Mouse (Mus musculus) heart, adult 2 months (tissue): ENCODE results near the gene Mtch1. TPM values are rescaled to one million over a fixed set of nuclear protein-coding genes. Genes with fewer than 3 reads are reported as not detected.

Experiments
- DNase-seq, 2 experiments: peaks; one replicate each; pipeline ENCODE4 v3.0.0; 2021
- H3K27ac ChIP-seq: fragments of 200-600 bp; 2 replicates; pipeline ENCODE4 v1.8.1; 2022
- H3K27me3 ChIP-seq: fragments of 200-500 bp; 2 replicates; pipeline ENCODE4 v1.6.1; 2012; ENCODE audit warnings: mild to moderate bottlenecking, low read length, inconsistent platforms, mixed read lengths; ENCODE audit not compliant: control insufficient read depth, insufficient read depth
- H3K36me3 ChIP-seq: fragments of 200-500 bp; 2 replicates; pipeline ENCODE4 v1.6.1; 2012; ENCODE audit warnings: low read length, inconsistent platforms; ENCODE audit not compliant: control insufficient read depth, insufficient read depth
- H3K4me1 ChIP-seq: fragments of 200-500 bp; 2 replicates; pipeline ENCODE4 v1.6.1; 2011; ENCODE audit warnings: low read length; ENCODE audit not compliant: control insufficient read depth, insufficient read depth
- H3K4me3 ChIP-seq: fragments of 200-600 bp; 2 replicates; pipeline ENCODE4 v1.8.1; 2022
- H3K79me2 ChIP-seq: fragments of 200-500 bp; replicated peaks from 2 replicates; pipeline ENCODE4 v1.6.1; 2012; ENCODE audit warnings: mild to moderate bottlenecking, inconsistent platforms, low read length, moderate library complexity, mixed read lengths; ENCODE audit not compliant: control insufficient read depth, insufficient read depth
- H3K9ac ChIP-seq: fragments of 200-500 bp; 2 replicates; pipeline ENCODE4 v1.6.1; 2012; ENCODE audit warnings: low read depth, mild to moderate bottlenecking, control low read depth, inconsistent platforms, low read length, mixed read lengths
- CTCF ChIP-seq: fragments of 200-600 bp; IDR thresholded peaks from 2 replicates; pipeline ENCODE4 v1.8.1; 2022; ENCODE audit warnings: antibody characterized with exemption, mild to moderate bottlenecking, moderate library complexity
- EP300 ChIP-seq: fragments of 200-500 bp; IDR thresholded peaks from 2 replicates; pipeline ENCODE4 v1.6.1; 2011; ENCODE audit warnings: low read depth, low read length, control low read depth; ENCODE audit not compliant: insufficient read depth
- POLR2A ChIP-seq: fragments of 200-500 bp; IDR thresholded peaks from 2 replicates; pipeline ENCODE4 v1.6.1; 2011; ENCODE audit warnings: mild to moderate bottlenecking, low read depth, low read length, control low read depth; ENCODE audit not compliant: insufficient read depth
- WGBS: fragments of 180-500 bp; shearing (Covaris S2); methylation state at CpG from one replicate; pipeline ENCODE4 v1.1.7; 2018; 5-methylcytosine and 5-hydroxymethylcytosine counted together
- intact Hi-C: fragments of 180-260 bp; cut with DNase I; formaldehyde crosslinking; loops from one replicate; pipeline ENCODE4 v1.15.1; 2025
- polyA plus RNA-seq: library from polyadenylated mRNA; depleted of rRNA; stranded (reverse); fragments of >200 nt; gene quantifications from 2 replicates; pipeline ENCODE4 v1.2.3, GENCODE M21; 2012
- total RNA-seq, 2 experiments: library from RNA; stranded (reverse); gene quantifications; 2 replicates each; pipeline ENCODE4 v1.2.3; 2021

Gene Mtch1
- total and polyA plus RNA-seq, 3 experiments: 186 to 234 (median 203) TPM

GRCm38 (mm10) chr17:29337979-29338823, 9.5 kb downstream of the Mtch1 start:
- Histone ChIP-seq H3K27me3 (no peaks in the 10 kb centered on the region), H3K79me2 (no peaks in the 10 kb centered on the region), H3K36me3 (no peaks in the 10 kb centered on the region; the same call in 1 of the 2 replicates), H3K27ac (peak overlapping the region; percentile 76), H3K9ac (no peak overlapping the region), H3K4me3 (no peak overlapping the region), H3K4me1 (peaks cover 33% of the 10 kb centered on the region)
- TF ChIP-seq CTCF: no peak
- no peak for TF ChIP-seq EP300
- no peak for TF ChIP-seq POLR2A
- intact Hi-C loops: no loop called here
- WGBS: 62% methylated on average over 9 of the region's 9 CpGs
- DNase-seq: peak in 1 of 2 experiments; percentile 33

GRCm38 (mm10) chr17:29336266-29336990, 11.3 kb downstream of the Mtch1 start:
- Histone ChIP-seq H3K9ac (no peak overlapping the region), H3K79me2 (no peaks in the 10 kb centered on the region), H3K36me3 (no peaks in the 10 kb centered on the region; the same call in 1 of the 2 replicates), H3K4me3 (no peak overlapping the region), H3K27ac (no peak overlapping the region), H3K4me1 (peaks cover 22% of the 10 kb centered on the region), H3K27me3 (no peaks in the 10 kb centered on the region)
- DNase-seq: peak in 1 of 2 experiments; percentile 14
- no peak for TF ChIP-seq CTCF
- TF ChIP-seq POLR2A: no peak
- TF ChIP-seq EP300: no peak
- 92% methylated on average over 19 of the region's 19 CpGs for WGBS
- intact Hi-C loops: no loop called here

- intact Hi-C loops: no loop called here
- no peak for TF ChIP-seq EP300
- TF ChIP-seq POLR2A: no peak
- no peak for TF ChIP-seq CTCF
- Histone ChIP-seq H3K79me2 (no peaks in the 10 kb centered on the region), H3K4me3 (no peak overlapping the region), H3K27me3 (no peaks in the 10 kb centered on the region), H3K4me1 (peaks cover 5% of the 10 kb centered on the region), H3K36me3 (no peaks in the 10 kb centered on the region), H3K27ac (no peak overlapping the region; the same call in 1 of the 2 replicates), H3K9ac (no peak overlapping the region)
- whole genome bisulfite sequencing: 64% methylated on average over 4 of the region's 4 CpGs
- no peak for DNase-seq
Observed at GRCm38 (mm10) chr17:29332186-29332685, 15.5 kb downstream of the Mtch1 start.

- 14% methylated on average over 5 of the region's 5 CpGs for WGBS
- Histone ChIP-seq H3K4me1 (peaks cover 5% of the 10 kb centered on the region), H3K27me3 (no peaks in the 10 kb centered on the region), H3K27ac (peak overlapping the region; percentile 67), H3K4me3 (no peak overlapping the region), H3K79me2 (no peaks in the 10 kb centered on the region), H3K36me3 (no peaks in the 10 kb centered on the region), H3K9ac (no peak overlapping the region)
- DNase-seq: peak; percentile 54 to 69
- intact Hi-C loops: loop anchor here (2.0 kb wide), 1 partner anchor 14 kb away; the partner anchor contains the start of gene Pi16
- 0 out of 2 replicates have a peak, but pooled peaks have one; percentile 3 for TF ChIP-seq CTCF
- TF ChIP-seq EP300: 0 out of 2 replicates have a peak, but pooled peaks have one; percentile 5
- TF ChIP-seq POLR2A: no peak
Observed at GRCm38 (mm10) chr17:29330671-29331410, 16.9 kb downstream of the Mtch1 start.

DNA sequence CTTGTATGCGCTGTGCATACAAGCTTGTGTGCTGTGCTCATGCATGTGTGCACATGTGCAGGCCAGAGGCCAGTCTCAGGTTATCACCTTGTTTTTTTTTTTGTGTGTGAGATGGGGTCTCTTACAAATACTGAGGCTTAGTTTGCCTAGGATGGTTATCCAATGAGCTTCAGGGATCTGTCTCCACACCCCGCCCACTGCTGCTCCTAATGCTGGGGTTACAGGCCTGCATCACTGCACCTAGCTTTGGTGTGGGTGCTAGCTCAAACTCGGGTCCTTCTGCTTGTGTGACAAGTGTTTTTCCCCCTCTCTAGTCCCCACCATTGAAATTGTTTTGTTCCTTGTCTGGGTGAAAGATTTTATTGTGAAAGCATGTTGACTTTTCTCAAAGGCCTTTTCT, 17.5 kb downstream of the Mtch1 start:
- Histone ChIP-seq H3K4me1 (peaks cover 5% of the 10 kb centered on the region), H3K36me3 (no peaks in the 10 kb centered on the region), H3K27me3 (no peaks in the 10 kb centered on the region), H3K4me3 (no peak overlapping the region), H3K9ac (no peak overlapping the region), H3K27ac (peak overlapping the region; percentile 30; the same call in 1 of the 2 replicates), H3K79me2 (no peaks in the 10 kb centered on the region)
- intact Hi-C loops: loop anchor here (2.0 kb wide), 1 partner anchor 13 kb away; the partner anchor contains the start of gene Pi16
- peak in 1 of 2 experiments; percentile 18 for DNase-seq
- WGBS: 89% methylated on average over 3 of the region's 3 CpGs
- TF ChIP-seq EP300: no peak
- TF ChIP-seq CTCF: no peak
- TF ChIP-seq POLR2A: no peak
